Mouse (Mus musculus) megakaryocyte, embryonic 14.5 days (primary cell): Measurements from ENCODE around the gene Tff3. TPM values are rescaled to one million over a fixed set of nuclear protein-coding genes. Genes with fewer than 3 reads are reported as not detected.

Source experiments
- H3K27me3 ChIP-seq: replicated peaks from 2 replicates; pipeline ENCODE3; 2012; ENCODE audit warnings: inconsistent platforms
- H3K36me3 ChIP-seq: replicated peaks from 2 replicates; pipeline ENCODE3; 2012; ENCODE audit warnings: low read length, inconsistent platforms, mixed read lengths
- H3K4me1 ChIP-seq: 2 replicates; pipeline ENCODE4 v1.6.1; 2012; ENCODE audit warnings: inconsistent platforms
- H3K4me3 ChIP-seq: replicated peaks from 2 replicates; pipeline ENCODE3; 2012; ENCODE audit warnings: moderate library complexity, mild to moderate bottlenecking, inconsistent platforms
- H3K9me3 ChIP-seq: 2 replicates; pipeline ENCODE4 v1.6.1; 2012; ENCODE audit warnings: inconsistent platforms
- FLI1 ChIP-seq: IDR thresholded peaks from 2 replicates; pipeline ENCODE4 v1.6.1; 2012; ENCODE audit warnings: low read length, inconsistent platforms, mixed read lengths
- GATA1 ChIP-seq: IDR thresholded peaks from 3 replicates; pipeline ENCODE4 v1.6.1; 2012; ENCODE audit warnings: mixed read lengths, low read length, inconsistent platforms, borderline replicate concordance
- polyA plus RNA-seq: library from polyadenylated mRNA; stranded (reverse); fragments of >175 nt; gene quantifications from 2 replicates; pipeline ENCODE4 v1.2.3, GENCODE M21; 2012; ENCODE audit warnings: low replicate concordance; ENCODE audit not compliant: insufficient read depth

Gene Tff3
- polyA plus RNA-seq = not detected in 2 replicates

- H3K27me3 ChIP-seq = peaks cover 64% of the 10 kb centered on the region
- no peaks in the 10 kb centered on the region for H3K9me3 ChIP-seq
- no peak for TF ChIP-seq FLI1
- TF ChIP-seq GATA1 = no peak
- H3K4me1 ChIP-seq = no peaks in the 10 kb centered on the region
- no peaks in the 10 kb centered on the region for H3K36me3 ChIP-seq
- no peak within 1 kb of the TSS for H3K4me3 ChIP-seq
These were observed at the start of gene Tff3 for GRCm38 (mm10) chr17:31129452-31129851. Tff3 (minus strand) TSS chr17:31129646.

DNA sequence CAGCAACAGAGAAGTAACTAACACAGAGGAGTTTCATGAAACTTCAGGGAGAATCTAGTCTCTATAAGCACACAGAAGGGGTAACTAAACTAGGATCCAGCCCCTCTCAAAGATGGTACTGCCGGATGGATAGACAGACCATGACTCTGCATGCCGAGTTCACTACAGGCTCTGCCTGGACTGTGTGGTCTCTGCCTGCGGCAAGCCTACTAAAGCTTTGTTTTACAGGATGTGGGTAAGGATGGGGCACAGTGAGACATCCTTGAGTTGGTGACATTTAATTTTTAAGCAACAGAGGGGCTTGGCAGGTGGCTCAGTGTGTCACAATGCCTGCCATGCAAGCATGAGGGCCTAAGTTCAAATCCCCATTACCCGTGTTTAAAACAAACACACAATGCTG lies 46.9 kb upstream of the Tff3 start:
- Histone ChIP-seq H3K27me3 (peaks cover 34% of the 10 kb centered on the region), H3K4me1 (peaks cover 17% of the 10 kb centered on the region), H3K4me3 (no peak overlapping the region), H3K36me3 (no peaks in the 10 kb centered on the region), H3K9me3 (peaks cover 5% of the 10 kb centered on the region)
- TF ChIP-seq FLI1 (no peak), GATA1 (no peak)

DNA sequence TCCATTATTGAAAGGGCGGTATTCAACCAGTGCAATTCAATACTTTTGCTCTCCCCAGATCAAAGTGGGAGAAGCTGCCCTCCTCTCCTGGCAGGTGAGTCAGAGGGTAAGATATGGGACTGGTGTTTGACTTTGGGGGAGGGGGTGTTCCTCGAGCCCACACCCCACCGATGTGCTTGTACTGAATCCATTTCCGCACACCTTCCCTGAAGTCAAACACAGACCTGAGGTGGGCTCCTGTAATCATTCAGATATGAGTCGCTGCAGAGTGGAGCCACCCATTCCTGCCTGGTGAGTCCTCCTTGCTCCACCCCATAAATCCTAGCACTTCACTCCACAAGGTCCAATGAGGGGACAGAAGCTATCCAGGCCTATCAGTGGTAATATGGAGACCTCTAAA lies 40.4 kb upstream of the Tff3 start:
- Histone ChIP-seq H3K4me1 (0 out of 2 replicates have a peak, but pooled peaks cover 4% of the 10 kb centered on the region), H3K27me3 (peaks cover 48% of the 10 kb centered on the region), H3K4me3 (no peak overlapping the region), H3K9me3 (peaks cover 5% of the 10 kb centered on the region), H3K36me3 (no peaks in the 10 kb centered on the region)
- TF ChIP-seq GATA1 (no peak), FLI1 (no peak)

- TF ChIP-seq GATA1 = no peak
- TF ChIP-seq FLI1 = no peak
- no peak within 1 kb of the TSS for H3K4me3 ChIP-seq
- no peaks in the 10 kb centered on the region for H3K36me3 ChIP-seq
- peaks cover 62% of the 10 kb centered on the region for H3K27me3 ChIP-seq
- H3K4me1 ChIP-seq = peaks cover 9% of the 10 kb centered on the region
- peaks cover 8% of the 10 kb centered on the region for H3K9me3 ChIP-seq
These were observed 35.7 kb upstream of the Tff3 start, which contains the start of gene Tff1 for GRCm38 (mm10) chr17:31165127-31165526. Tff1 (minus strand) TSS chr17:31165277.

DNA sequence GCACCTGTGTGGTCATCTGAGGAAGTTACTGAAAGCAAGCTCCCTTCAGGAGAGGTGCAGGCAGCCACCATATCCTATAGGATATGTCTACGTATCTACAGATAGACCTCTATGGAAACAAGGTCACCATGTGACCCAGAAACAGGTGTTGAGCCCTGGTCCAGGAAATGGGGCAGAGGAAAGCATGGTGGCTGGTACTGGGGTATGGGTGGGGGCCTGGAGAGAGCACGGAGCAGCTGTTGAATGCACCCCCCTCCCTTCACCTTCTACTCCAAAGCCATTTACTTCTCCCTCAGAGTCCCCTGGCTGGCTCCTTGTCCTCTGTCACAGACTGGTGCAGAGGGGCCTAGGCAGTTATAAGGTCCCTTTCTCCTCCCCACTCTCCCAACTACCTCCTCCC lies 34.4 kb upstream of the Tff3 start:
- no peak for TF ChIP-seq FLI1
- TF ChIP-seq GATA1 = no peak
- H3K27me3 ChIP-seq = peaks cover 57% of the 10 kb centered on the region
- no peak overlapping the region for H3K4me3 ChIP-seq
- H3K9me3 ChIP-seq = peaks cover 21% of the 10 kb centered on the region
- H3K4me1 ChIP-seq = peaks cover 9% of the 10 kb centered on the region
- no peaks in the 10 kb centered on the region for H3K36me3 ChIP-seq

DNA sequence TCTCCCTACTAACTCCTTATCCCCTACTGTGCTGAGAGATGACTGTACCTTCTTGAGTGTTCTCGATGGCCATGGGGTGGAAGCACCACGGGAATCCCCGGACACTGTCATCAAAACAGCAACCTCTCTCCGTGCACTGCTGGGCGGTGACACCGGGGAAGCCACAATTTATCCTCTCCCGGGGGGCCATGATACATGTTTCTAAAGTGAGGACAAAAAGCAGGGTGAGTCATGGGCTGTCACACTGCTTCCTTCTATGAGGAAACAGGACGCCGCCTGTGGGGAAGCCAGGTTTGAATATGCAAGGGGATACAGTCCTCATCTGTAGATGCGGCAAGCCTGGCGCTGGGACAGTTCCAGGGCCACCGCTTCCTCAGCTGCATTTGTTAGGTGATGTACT lies 33.2 kb upstream of the Tff3 start:
- H3K4me1 ChIP-seq = peaks cover 9% of the 10 kb centered on the region
- peaks cover 55% of the 10 kb centered on the region for H3K27me3 ChIP-seq
- TF ChIP-seq FLI1 (no peak), GATA1 (no peak)
- H3K36me3 ChIP-seq = no peaks in the 10 kb centered on the region
- H3K9me3 ChIP-seq = peaks cover 33% of the 10 kb centered on the region
- H3K4me3 ChIP-seq = no peak overlapping the region

DNA sequence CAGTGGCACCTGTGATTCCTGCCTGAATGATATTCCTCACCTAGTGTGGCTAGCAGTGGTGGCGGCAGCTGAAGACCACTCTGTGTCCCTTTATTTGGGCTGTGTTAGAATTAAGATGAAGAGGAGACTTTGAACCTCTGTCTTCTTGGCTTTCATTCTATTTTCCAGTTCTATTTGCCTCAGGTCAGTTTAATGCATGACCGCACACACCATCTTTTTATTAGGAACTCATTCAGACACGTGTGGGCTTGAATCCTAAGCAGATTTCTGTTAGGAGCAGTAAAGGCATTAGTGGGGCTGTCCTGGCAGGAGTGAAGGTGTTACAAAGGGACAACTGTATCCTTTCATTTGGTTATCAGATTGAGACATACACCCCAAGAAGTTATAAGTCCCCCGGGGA lies 30.8 kb upstream of the Tff3 start:
- H3K27me3 ChIP-seq = peaks cover 37% of the 10 kb centered on the region
- peaks cover 38% of the 10 kb centered on the region for H3K9me3 ChIP-seq
- H3K36me3 ChIP-seq = no peaks in the 10 kb centered on the region
- H3K4me1 ChIP-seq = peaks cover 9% of the 10 kb centered on the region
- H3K4me3 ChIP-seq = no peak overlapping the region
- TF ChIP-seq GATA1 = no peak
- no peak for TF ChIP-seq FLI1

DNA sequence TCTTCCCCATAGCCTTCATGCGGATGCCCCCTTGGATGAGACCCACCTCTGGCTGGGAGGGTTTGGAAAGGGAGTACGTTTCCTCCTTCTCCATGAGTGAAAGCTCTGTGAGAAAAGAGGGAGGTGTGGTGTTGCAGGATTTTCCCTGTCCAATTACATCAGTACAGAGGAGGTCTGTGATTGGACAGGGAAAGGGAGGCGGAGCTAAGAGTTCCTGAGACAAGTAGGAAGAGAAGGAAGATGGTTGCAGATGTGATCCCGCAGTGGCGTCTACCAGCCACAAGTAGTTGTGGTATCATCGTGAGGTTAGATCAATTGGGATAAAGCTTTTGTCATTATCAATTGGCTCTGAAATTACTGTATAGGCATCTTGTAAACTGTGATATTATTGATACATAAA lies 28.5 kb upstream of the Tff3 start:
- TF ChIP-seq FLI1 (no peak), GATA1 (no peak)
- H3K36me3 ChIP-seq = no peaks in the 10 kb centered on the region
- H3K9me3 ChIP-seq = peaks cover 38% of the 10 kb centered on the region
- peaks cover 27% of the 10 kb centered on the region for H3K27me3 ChIP-seq
- H3K4me1 ChIP-seq = peaks cover 21% of the 10 kb centered on the region
- no peak overlapping the region for H3K4me3 ChIP-seq

- H3K4me3 ChIP-seq = peak overlapping the region; percentile 26
- TF ChIP-seq GATA1 (no peak), FLI1 (no peak)
- H3K27me3 ChIP-seq = peaks cover 23% of the 10 kb centered on the region
- H3K9me3 ChIP-seq = peaks cover 28% of the 10 kb centered on the region
- no peaks in the 10 kb centered on the region for H3K36me3 ChIP-seq
- H3K4me1 ChIP-seq = peaks cover 12% of the 10 kb centered on the region
These were observed 24.3 kb upstream of the Tff3 start for GRCm38 (mm10) chr17:31153785-31154184.

GRCm38 (mm10) chr17:31152966-31153499 lies 23.6 kb upstream of the Tff3 start:
- Histone ChIP-seq H3K36me3 (no peaks in the 10 kb centered on the region), H3K9me3 (peaks cover 25% of the 10 kb centered on the region), H3K27me3 (peaks cover 21% of the 10 kb centered on the region), H3K4me3 (no peak overlapping the region), H3K4me1 (peaks cover 12% of the 10 kb centered on the region)
- TF ChIP-seq FLI1 = no peak
- TF ChIP-seq GATA1 = no peak

- Histone ChIP-seq H3K4me3 (no peak overlapping the region), H3K36me3 (no peaks in the 10 kb centered on the region), H3K9me3 (peaks cover 20% of the 10 kb centered on the region), H3K27me3 (peaks cover 21% of the 10 kb centered on the region), H3K4me1 (peaks cover 12% of the 10 kb centered on the region)
- TF ChIP-seq FLI1 (no peak), GATA1 (no peak)
These were observed 23.1 kb upstream of the Tff3 start for GRCm38 (mm10) chr17:31152512-31152911.
